Mouse (Mus musculus) liver, postnatal 0 days (tissue): ENCODE data around the gene Crim1.

ENCODE experiments used
- CTCF ChIP-seq: sonication (generic); IDR thresholded peaks from 2 replicates; pipeline ENCODE4 v1.5.1; 2016; ENCODE audit warnings: antibody characterized with exemption, low read depth
- EP300 ChIP-seq: IDR thresholded peaks from 2 replicates; pipeline ENCODE4 v1.6.1; 2016; ENCODE audit warnings: antibody characterized with exemption, low read depth, mild to moderate bottlenecking

- TF ChIP-seq CTCF (no peak), EP300 (no peak)
These were observed 219.2 kb downstream of the Crim1 start for GRCm38 (mm10) chr17:78419216-78419615.
